In genomic region chr8:128517546-128518102, GRCm38 (mm10) we compare ENCODE assay signal across 22 mouse cellular contexts.
A peak's percentile ranks its signal among the peaks of the same experiment; 100 is the strongest.
DNase-seq lines count a peak whose midpoint lies in the region; ATAC-seq and TF ChIP-seq lines count a peak whose summit lies in the region.
"Had no signal": no experiment of that assay in that cellular context is flagged by ENCODE, and none has a peak within 500 bp of the region (broad histone marks: within the 10 kb centered on the region; RNA-seq: fewer than 3 reads in every experiment).

No protein-coding gene starts in this region.

- peak; percentile 20; the same call in 1 of the 2 replicates for TF ChIP-seq CTCF in heart, adult 2 months (IDR thresholded peaks at IDR 0.05)
- TF ChIP-seq CTCF in thymus, adult 2 months (IDR thresholded peaks at IDR 0.05; ENCODE audit: borderline replicate concordance, control insufficient read depth, extremely low read depth, insufficient read depth, low read length, poor library complexity): no peak

- H3K9me3 ChIP-seq in heart, embryonic 12.5 days (replicated peaks): no peaks in the 10 kb centered on the region
- H3K9me3 ChIP-seq: embryonic facial prominence, embryonic 12.5 days; G1E; heart, embryonic 10.5 days; kidney, embryonic 15.5 days; limb, embryonic 10.5 days; liver, embryonic 13.5 days; neural tube, embryonic 12.5 days had no signal

- intact Hi-C loops in heart, adult 2 months (cut with DNase I): no loop called here

- no peak overlapping the region for H3K4me3 ChIP-seq in heart, adult 2 months
- no peak overlapping the region for H3K4me3 ChIP-seq in heart, embryonic 12.5 days
- H3K4me3 ChIP-seq in thymus, adult 2 months (ENCODE audit: control insufficient read depth, insufficient read depth, low read length): no peak overlapping the region
- H3K4me3 ChIP-seq: embryonic facial prominence, embryonic 12.5 days; heart, embryonic 10.5 days; kidney, embryonic 15.5 days; limb, embryonic 10.5 days; liver, embryonic 13.5 days; neural tube, embryonic 12.5 days had no signal

- no peaks in the 10 kb centered on the region for H3K27me3 ChIP-seq in heart, adult 2 months (ENCODE audit: control insufficient read depth, insufficient read depth, low read length)
- no peaks in the 10 kb centered on the region for H3K27me3 ChIP-seq in heart, embryonic 12.5 days (replicated peaks)
- no peaks in the 10 kb centered on the region for H3K27me3 ChIP-seq in thymus, adult 2 months (ENCODE audit: control insufficient read depth, insufficient read depth, low read length)
- H3K27me3 ChIP-seq: embryonic facial prominence, embryonic 12.5 days; kidney, embryonic 15.5 days; liver, embryonic 13.5 days; neural tube, embryonic 12.5 days had no signal

- TF ChIP-seq EP300 in heart, adult 2 months (IDR thresholded peaks at IDR 0.05; ENCODE audit: insufficient read depth, low read depth, low read length): no peak

- DNase-seq in heart, adult 2 months: no peak
- peak; percentile 33 for DNase-seq in thymus, postnatal 0 days (ENCODE audit: low spot score)
- DNase-seq in thymus, adult 2 months: no peak
- DNase-seq in embryo, embryonic 10 days (ENCODE audit: low spot score): no peak
- no peak for DNase-seq in layer of hippocampus, postnatal 10 days (ENCODE audit: low spot score in 2 of 2)
- DNase-seq: adrenal gland, adult 8-10 months; cerebellum, adult 18-20 months; forebrain, postnatal 0 days; heart, postnatal 36 days; liver, embryonic 13.5 days; lung, postnatal 10 days; spleen, adult 18-20 months had no signal

- no peaks in the 10 kb centered on the region for H3K36me3 ChIP-seq in heart, adult 2 months (ENCODE audit: control insufficient read depth, insufficient read depth, low read length)
- no peaks in the 10 kb centered on the region for H3K36me3 ChIP-seq in heart, embryonic 12.5 days
- no peaks in the 10 kb centered on the region for H3K36me3 ChIP-seq in thymus, adult 2 months (ENCODE audit: control insufficient read depth, insufficient read depth, low read length)
- H3K36me3 ChIP-seq: embryonic facial prominence, embryonic 12.5 days; G1E; heart, embryonic 10.5 days; kidney, embryonic 15.5 days; limb, embryonic 10.5 days; liver, embryonic 13.5 days; neural tube, embryonic 12.5 days had no signal

- no peak overlapping the region for H3K9ac ChIP-seq in heart, adult 2 months (ENCODE audit: low read depth, low read length)
- H3K9ac ChIP-seq in heart, embryonic 12.5 days: no peak overlapping the region
- H3K9ac ChIP-seq: embryonic facial prominence, embryonic 12.5 days; forebrain, postnatal 0 days; kidney, embryonic 15.5 days; liver, embryonic 13.5 days; neural tube, embryonic 12.5 days had no signal

- no peak overlapping the region for H3K4me2 ChIP-seq in heart, embryonic 12.5 days
- H3K4me2 ChIP-seq: embryonic facial prominence, embryonic 12.5 days; kidney, embryonic 15.5 days; liver, embryonic 13.5 days; neural tube, embryonic 12.5 days had no signal

- ATAC-seq in heart, embryonic 12.5 days (ENCODE audit: insufficient number of reproducible peaks, low FRiP score): no peak
- ATAC-seq in hematopoietic stem cell, adult 5-6 weeks (replicated peaks in 1 of 2; ENCODE audit: insufficient read depth in 1 of 2, low FRiP score in 2 of 2, low TSS enrichment in 1 of 2, low read depth in 1 of 2, poor library complexity in 2 of 2, severe bottlenecking in 2 of 2): peak; percentile 78 to 84
- ATAC-seq in erythroblast, adult 5-6 weeks (replicated peaks; ENCODE audit: low FRiP score, poor library complexity, severe bottlenecking): no peak
- ATAC-seq: forebrain, postnatal 0 days; hindbrain, postnatal 0 days had no signal

- H3K79me2 ChIP-seq in heart, adult 2 months (replicated peaks; ENCODE audit: control insufficient read depth, insufficient read depth, low read length): no peaks in the 10 kb centered on the region

- no peak for TF ChIP-seq POLR2A in heart, adult 2 months (IDR thresholded peaks at IDR 0.05; ENCODE audit: insufficient read depth, low read depth, low read length)
- no peak for TF ChIP-seq POLR2A in thymus, adult 2 months (IDR thresholded peaks at IDR 0.05; ENCODE audit: control insufficient read depth, extremely low read depth, insufficient read depth, low read length, poor library complexity)

- H3K27ac ChIP-seq in heart, adult 2 months: no peak overlapping the region
- no peak overlapping the region for H3K27ac ChIP-seq in heart, embryonic 12.5 days (ENCODE audit: poor library complexity, severe bottlenecking)
- no peak overlapping the region for H3K27ac ChIP-seq in thymus, adult 2 months (ENCODE audit: control insufficient read depth, insufficient read depth, low read length)
- H3K27ac ChIP-seq: embryonic facial prominence, embryonic 12.5 days; heart, embryonic 10.5 days; hindbrain, postnatal 0 days; kidney, embryonic 15.5 days; limb, embryonic 10.5 days; liver, embryonic 13.5 days; neural tube, embryonic 12.5 days had no signal

- WGBS in heart, adult 2 months: 65% methylated on average over 4 of the region's 4 CpGs
- 70% methylated on average over 4 of the region's 4 CpGs for WGBS in heart, embryonic 12.5 days
- 26% methylated on average over 4 of the region's 4 CpGs for WGBS in thymus, adult 2 months

- H3K4me1 ChIP-seq in heart, adult 2 months (ENCODE audit: control insufficient read depth, insufficient read depth, low read length): no peaks in the 10 kb centered on the region
- peaks cover 7% of the 10 kb centered on the region for H3K4me1 ChIP-seq in heart, embryonic 12.5 days (replicated peaks)
- peaks cover 7% of the 10 kb centered on the region for H3K4me1 ChIP-seq in thymus, adult 2 months (replicated peaks; ENCODE audit: control insufficient read depth, insufficient read depth, low read length)
- H3K4me1 ChIP-seq: embryonic facial prominence, embryonic 12.5 days; limb, embryonic 10.5 days; liver, embryonic 13.5 days; neural tube, embryonic 12.5 days had no signal

Comparison
In these comparisons a context has a peak if more than half of its experiments do, and no peak if none do; other contexts are left out.
1. ATAC-seq: peak in hematopoietic stem cell, adult 5-6 weeks (2 of 2); none in heart, embryonic 12.5 days (single experiment) and erythroblast, adult 5-6 weeks (single experiment).